Mouse (Mus musculus) limb, embryonic 13.5 days (tissue): ENCODE data around the gene Bcl7c. TPM values are rescaled to one million over a fixed set of nuclear protein-coding genes. Genes with fewer than 3 reads are reported as not detected.
"Not testable (repeated sequence)": the region's sequence is repeated elsewhere in the genome, so short reads cannot be mapped to it uniquely, and the experiment has no call there.

Experiments used
- ATAC-seq: fragments of 200-750 bp; cut with Nextera tagmentation; 2 replicates; pipeline ENCODE4 v1.8.0; 2017; ENCODE audit warnings: low read depth, moderate number of reproducible peaks, moderate TSS enrichment; ENCODE audit not compliant: low FRiP score
- H3K27ac ChIP-seq: fragments of 300-500 bp; sonication (generic); 2 replicates; pipeline ENCODE4 v1.5.1; 2015; ENCODE audit warnings: inconsistent platforms, mild to moderate bottlenecking, moderate library complexity
- H3K27me3 ChIP-seq: fragments of 300-500 bp; sonication (generic); 2 replicates; pipeline ENCODE4 v1.6.1; 2015; ENCODE audit warnings: mild to moderate bottlenecking, inconsistent platforms
- H3K36me3 ChIP-seq: fragments of 300-500 bp; sonication (generic); 2 replicates; pipeline ENCODE4 v1.6.1; 2015; ENCODE audit warnings: inconsistent platforms, mild to moderate bottlenecking, moderate library complexity
- H3K4me1 ChIP-seq: fragments of 300-500 bp; sonication (generic); 2 replicates; pipeline ENCODE4 v1.6.1; 2015; ENCODE audit warnings: inconsistent platforms
- H3K4me2 ChIP-seq: fragments of 300-500 bp; sonication (generic); replicated peaks from 2 replicates; pipeline ENCODE4 v1.6.1; 2015; ENCODE audit warnings: inconsistent platforms, mild to moderate bottlenecking, moderate library complexity
- H3K4me3 ChIP-seq: fragments of 300-500 bp; sonication (generic); 2 replicates; pipeline ENCODE4 v1.5.1; 2015; ENCODE audit warnings: moderate library complexity, mild to moderate bottlenecking, inconsistent platforms
- H3K9ac ChIP-seq: fragments of 300-500 bp; sonication (generic); 2 replicates; pipeline ENCODE4 v1.6.1; 2015; ENCODE audit warnings: mild to moderate bottlenecking, inconsistent platforms
- H3K9me3 ChIP-seq: fragments of 300-500 bp; sonication (generic); 2 replicates; pipeline ENCODE4 v1.6.1; 2016; ENCODE audit warnings: inconsistent platforms
- WGBS: fragments of 180-500 bp; shearing (Covaris S2); methylation state at CpG from one replicate; pipeline ENCODE4 v1.1.7; 2015; 5-methylcytosine and 5-hydroxymethylcytosine counted together
- polyA plus RNA-seq: library from polyadenylated mRNA; unstranded; fragments of >200 nt; fragmentation: Nextera tagmentation; extraction: Ambion mirVana; gene quantifications from 2 replicates; pipeline ENCODE4 v1.2.1, GENCODE M21; 2015

Gene Bcl7c
- polyA plus RNA-seq, 1 experiment from 2014 or later, result 82.3 TPM

DNA sequence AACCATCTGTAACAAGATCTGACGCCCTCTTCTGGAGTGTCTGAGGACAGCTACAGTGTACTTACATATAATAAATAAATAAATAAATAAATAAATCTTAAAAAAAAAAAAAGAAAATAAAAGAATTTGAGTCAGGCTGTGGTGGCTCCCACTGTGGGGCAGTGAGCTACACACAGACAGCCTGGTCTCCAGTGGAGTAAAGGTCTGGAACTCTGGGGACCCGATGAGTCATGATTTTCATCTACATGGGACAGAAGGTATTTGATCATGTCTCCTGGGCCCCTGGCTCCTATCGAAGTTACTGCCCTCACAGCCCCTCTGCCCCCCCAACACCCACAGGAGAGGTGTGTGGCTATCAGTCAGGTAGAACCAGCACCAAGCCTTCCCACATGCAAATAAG lies 57.1 kb downstream of the Bcl7c start:
- 68% methylated on average over 3 of the region's 3 CpGs for WGBS
- H3K27me3 ChIP-seq, result no peaks in the 10 kb centered on the region
- H3K9me3 ChIP-seq, result no peaks in the 10 kb centered on the region
- H3K4me1 ChIP-seq, result peaks cover 11% of the 10 kb centered on the region
- 0 out of 2 replicates have a peak, but pooled peaks have one; percentile 40 for ATAC-seq
- no peaks in the 10 kb centered on the region for H3K36me3 ChIP-seq
- peak overlapping the region; percentile 54; the same call in 1 of the 2 replicates for H3K9ac ChIP-seq
- H3K4me2 ChIP-seq, result peak overlapping the region; percentile 53
- peak overlapping the region; percentile 23; the same call in 1 of the 2 replicates for H3K4me3 ChIP-seq
- H3K27ac ChIP-seq, result peak overlapping the region; percentile 39

DNA sequence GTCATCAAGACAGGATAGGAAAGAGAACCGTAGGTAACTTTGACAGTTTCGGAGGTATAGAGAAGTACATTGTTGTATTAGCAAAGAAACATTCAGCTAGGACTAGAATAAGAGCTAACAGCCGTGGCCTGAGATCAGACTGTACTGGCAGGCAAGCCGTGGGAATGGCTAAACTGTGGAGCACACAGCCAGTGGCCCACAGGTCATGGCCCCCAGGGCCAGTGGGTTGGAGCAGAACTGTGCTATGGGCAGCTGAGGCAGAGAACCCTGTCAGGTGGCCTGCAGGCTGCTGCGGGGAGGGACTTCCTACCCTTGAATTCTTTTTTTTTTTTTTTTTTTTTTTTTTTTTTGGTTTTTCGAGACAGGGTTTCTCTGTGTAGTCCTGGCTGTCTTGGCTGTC lies 59.5 kb downstream of the Bcl7c start:
- Histone ChIP-seq H3K27ac (no peak overlapping the region), H3K27me3 (no peaks in the 10 kb centered on the region), H3K4me2 (no peak overlapping the region), H3K36me3 (no peaks in the 10 kb centered on the region), H3K4me1 (peaks cover 11% of the 10 kb centered on the region), H3K9ac (no peak overlapping the region), H3K4me3 (no peak overlapping the region), H3K9me3 (no peaks in the 10 kb centered on the region)
- 82% methylated on average over 6 of the region's 6 CpGs for WGBS
- ATAC-seq, result no peak

GRCm38 (mm10) chr7:127648516-127649201 lies 60.1 kb downstream of the Bcl7c start:
- Histone ChIP-seq H3K4me3 (no peak overlapping the region), H3K27me3 (no peaks in the 10 kb centered on the region), H3K27ac (no peak overlapping the region), H3K4me2 (no peak overlapping the region), H3K36me3 (no peaks in the 10 kb centered on the region), H3K9me3 (no peaks in the 10 kb centered on the region), H3K9ac (no peak overlapping the region), H3K4me1 (peaks cover 11% of the 10 kb centered on the region)
- WGBS, result 78% methylated on average over 4 of the region's 4 CpGs
- ATAC-seq, result no peak

DNA sequence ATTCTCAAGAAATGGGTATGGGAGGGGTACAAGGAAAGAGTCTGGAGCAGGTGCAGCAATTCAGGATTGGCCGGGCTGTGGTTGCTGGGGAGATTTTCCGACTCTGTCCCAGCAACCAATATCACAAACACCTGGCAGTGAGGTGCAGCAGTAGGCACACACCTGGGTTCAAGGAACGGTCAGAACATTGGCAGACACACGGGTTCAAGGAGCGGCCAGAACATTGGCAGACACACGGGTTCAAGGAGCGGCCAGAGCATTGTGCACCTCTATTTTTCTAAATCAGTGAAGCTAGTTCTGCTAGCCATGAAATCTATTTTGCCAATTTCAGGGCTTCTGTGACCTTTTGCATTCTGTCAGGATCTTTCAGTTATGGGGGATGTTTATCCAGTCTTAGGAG lies 61.2 kb downstream of the Bcl7c start:
- H3K27ac ChIP-seq, H3K4me2 ChIP-seq, H3K4me3 ChIP-seq, H3K9ac ChIP-seq, H3K9me3 ChIP-seq, H3K36me3 ChIP-seq, H3K4me1 ChIP-seq, H3K27me3 ChIP-seq, ATAC-seq: not testable (repeated sequence)
- WGBS, result 89% methylated on average over 7 of the region's 7 CpGs

GRCm38 (mm10) chr7:127646363-127646762 lies 62.4 kb downstream of the Bcl7c start:
- Histone ChIP-seq H3K4me1 (no peaks in the 10 kb centered on the region), H3K36me3 (no peaks in the 10 kb centered on the region), H3K27ac (no peak overlapping the region), H3K9me3 (no peaks in the 10 kb centered on the region), H3K4me3 (no peak overlapping the region), H3K27me3 (no peaks in the 10 kb centered on the region), H3K4me2 (no peak overlapping the region), H3K9ac (no peak overlapping the region)
- no peak for ATAC-seq
- WGBS, result 83% methylated on average over 4 of the region's 4 CpGs

DNA sequence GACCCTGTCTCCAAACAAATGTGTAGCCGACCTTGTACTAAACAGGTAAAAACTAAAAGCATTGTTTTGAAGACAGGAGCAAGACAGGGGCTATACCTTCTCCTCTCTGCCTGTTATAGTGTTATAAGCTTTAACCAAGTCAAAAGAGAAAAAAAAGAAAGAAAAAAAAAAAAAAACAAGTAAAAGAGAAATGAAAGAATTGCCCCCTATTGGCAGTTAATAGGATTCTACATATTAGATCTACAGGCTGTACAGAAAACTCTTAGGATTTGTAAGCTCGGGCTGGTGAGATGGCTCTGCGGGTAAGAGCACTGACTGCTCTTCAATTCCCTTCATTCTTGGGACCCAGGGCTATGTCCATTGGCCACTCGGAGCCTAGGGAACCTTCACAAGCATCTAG lies 66.5 kb downstream of the Bcl7c start:
- ATAC-seq, result no peak
- H3K27ac ChIP-seq, result no peak overlapping the region
- H3K9me3 ChIP-seq, result no peaks in the 10 kb centered on the region
- 74% methylated on average over 4 of the region's 4 CpGs for WGBS
- no peaks in the 10 kb centered on the region for H3K27me3 ChIP-seq
- no peak overlapping the region for H3K4me2 ChIP-seq
- H3K36me3 ChIP-seq, result no peaks in the 10 kb centered on the region
- H3K4me1 ChIP-seq, result peaks cover 3% of the 10 kb centered on the region; the same call in 1 of the 2 replicates
- H3K9ac ChIP-seq, result no peak overlapping the region
- no peak overlapping the region for H3K4me3 ChIP-seq

DNA sequence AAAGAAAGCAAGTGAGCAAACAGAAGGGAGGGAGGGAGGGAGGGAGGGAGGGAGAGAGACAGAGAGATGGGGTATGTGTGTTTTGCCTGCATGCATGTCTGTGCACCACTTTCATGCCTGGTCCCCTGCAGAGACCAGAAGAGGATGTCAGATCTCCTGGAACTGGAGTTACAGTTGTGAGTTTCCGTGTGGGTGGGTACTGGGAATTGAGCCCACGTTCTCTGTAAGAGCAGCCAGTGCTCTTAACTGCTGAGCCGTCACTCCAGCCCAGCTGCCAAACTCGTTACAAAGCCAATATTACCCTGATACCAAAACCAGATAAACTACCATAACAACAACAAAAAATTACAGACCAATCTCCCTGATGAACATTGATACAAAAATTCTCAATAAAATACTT lies 67.5 kb downstream of the Bcl7c start:
- ATAC-seq, result no peak
- Histone ChIP-seq H3K4me3 (no peak overlapping the region), H3K9me3 (no peaks in the 10 kb centered on the region), H3K27me3 (no peaks in the 10 kb centered on the region), H3K36me3 (no peaks in the 10 kb centered on the region), H3K27ac (no peak overlapping the region), H3K9ac (no peak overlapping the region), H3K4me1 (peaks cover 7% of the 10 kb centered on the region; the same call in 1 of the 2 replicates), H3K4me2 (no peak overlapping the region)
- WGBS, result 45% methylated on average over 4 of the region's 4 CpGs

DNA sequence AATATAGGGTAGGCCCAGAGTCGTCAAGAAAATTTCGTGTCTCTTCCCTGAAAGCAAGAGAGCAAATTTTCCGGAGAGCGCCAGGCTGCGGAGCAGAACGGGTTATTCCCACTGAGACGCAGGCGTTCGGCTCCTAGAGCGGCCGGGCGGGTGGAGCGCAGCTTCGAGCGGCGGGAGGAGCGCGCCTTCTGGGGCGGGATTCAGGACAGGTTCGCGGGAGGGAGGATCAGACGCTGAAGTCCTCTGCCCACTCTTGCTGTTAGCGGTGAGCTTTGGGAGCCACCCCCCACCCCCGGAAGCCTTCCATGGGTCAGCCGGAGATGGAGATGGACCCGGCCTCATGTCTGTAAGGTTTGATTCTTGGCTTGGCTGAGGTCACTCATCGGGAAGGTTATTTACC lies 71.8 kb downstream of the Bcl7c start:
- Histone ChIP-seq H3K36me3 (no peaks in the 10 kb centered on the region), H3K9ac (peak overlapping the region; percentile 75), H3K4me1 (peaks cover 7% of the 10 kb centered on the region; the same call in 1 of the 2 replicates), H3K27ac (no peak overlapping the region), H3K9me3 (no peaks in the 10 kb centered on the region), H3K27me3 (no peaks in the 10 kb centered on the region), H3K4me2 (peak overlapping the region; percentile 78), H3K4me3 (peak overlapping the region; percentile 59)
- ATAC-seq, result peak; percentile 78; the same call in 1 of the 2 replicates
- WGBS, result under 1% methylated on average over 27 of the region's 27 CpGs

GRCm38 (mm10) chr7:127631416-127631815 lies 77.3 kb downstream of the Bcl7c start:
- Histone ChIP-seq H3K4me3 (no peak overlapping the region), H3K4me1 (no peaks in the 10 kb centered on the region), H3K9me3 (no peaks in the 10 kb centered on the region), H3K27ac (no peak overlapping the region), H3K9ac (no peak overlapping the region), H3K36me3 (no peaks in the 10 kb centered on the region), H3K27me3 (no peaks in the 10 kb centered on the region), H3K4me2 (no peak overlapping the region)
- WGBS, result 92% methylated on average over 4 of the region's 4 CpGs
- ATAC-seq, result no peak

DNA sequence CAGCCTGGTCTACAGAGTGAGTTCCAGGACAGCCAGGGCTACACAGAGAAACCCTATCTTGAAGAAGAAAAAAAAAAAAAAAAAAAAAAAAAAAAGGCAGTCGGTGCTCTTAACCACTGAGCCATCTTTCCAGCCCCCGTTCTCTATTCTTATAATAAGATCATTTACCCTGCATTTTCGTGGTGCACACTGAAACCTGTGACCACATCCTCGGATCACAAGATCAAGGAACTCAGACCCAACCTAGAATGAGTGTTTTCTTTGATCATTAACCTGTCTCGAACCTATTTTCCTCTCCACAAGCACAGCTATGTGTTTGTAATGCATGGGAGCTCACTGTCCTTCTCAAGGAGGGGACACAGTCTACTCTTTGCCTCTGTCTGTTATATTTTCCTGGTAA lies 80.1 kb downstream of the Bcl7c start:
- no peak overlapping the region for H3K4me2 ChIP-seq
- H3K27ac ChIP-seq, result no peak overlapping the region
- H3K9ac ChIP-seq, result no peak overlapping the region
- no peaks in the 10 kb centered on the region for H3K36me3 ChIP-seq
- no peaks in the 10 kb centered on the region for H3K9me3 ChIP-seq
- no peak overlapping the region for H3K4me3 ChIP-seq
- no peaks in the 10 kb centered on the region for H3K27me3 ChIP-seq
- 86% methylated on average over 5 of the region's 5 CpGs for WGBS
- ATAC-seq, result no peak
- no peaks in the 10 kb centered on the region for H3K4me1 ChIP-seq

- no peak for ATAC-seq
- no peak overlapping the region for H3K27ac ChIP-seq
- H3K36me3 ChIP-seq, result no peaks in the 10 kb centered on the region
- no peak overlapping the region for H3K4me3 ChIP-seq
- no peak overlapping the region for H3K9ac ChIP-seq
- H3K9me3 ChIP-seq, result no peaks in the 10 kb centered on the region
- WGBS, result 89% methylated on average over 4 of the region's 4 CpGs
- H3K27me3 ChIP-seq, result no peaks in the 10 kb centered on the region
- H3K4me2 ChIP-seq, result no peak overlapping the region
- H3K4me1 ChIP-seq, result no peaks in the 10 kb centered on the region
Observed at GRCm38 (mm10) chr7:127626471-127626870, 82.3 kb downstream of the Bcl7c start.

DNA sequence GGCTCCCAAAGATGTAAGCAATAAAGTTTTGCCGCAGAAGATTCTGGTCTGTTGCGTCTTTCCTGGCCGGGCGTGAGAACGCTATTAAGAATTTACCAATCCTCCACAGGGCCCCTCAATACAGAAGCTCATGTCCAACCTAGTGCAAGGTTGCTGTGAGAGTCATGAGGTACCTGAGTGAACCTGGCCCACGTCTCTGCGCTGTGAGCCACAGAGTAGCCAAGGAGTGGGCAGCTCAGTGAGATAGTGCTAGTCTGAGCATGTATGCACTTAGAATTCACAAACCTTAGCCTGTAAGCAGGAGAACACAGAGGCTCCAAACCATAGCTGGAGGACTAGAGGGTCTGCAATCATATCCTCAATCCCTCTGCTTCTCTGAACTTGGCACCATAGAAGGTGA lies 82.7 kb downstream of the Bcl7c start:
- no peak for ATAC-seq
- no peak overlapping the region for H3K9ac ChIP-seq
- no peaks in the 10 kb centered on the region for H3K9me3 ChIP-seq
- H3K4me2 ChIP-seq, result no peak overlapping the region
- no peak overlapping the region for H3K27ac ChIP-seq
- no peak overlapping the region for H3K4me3 ChIP-seq
- no peaks in the 10 kb centered on the region for H3K4me1 ChIP-seq
- WGBS, result 96% methylated on average over 7 of the region's 7 CpGs
- H3K36me3 ChIP-seq, result no peaks in the 10 kb centered on the region
- H3K27me3 ChIP-seq, result no peaks in the 10 kb centered on the region

DNA sequence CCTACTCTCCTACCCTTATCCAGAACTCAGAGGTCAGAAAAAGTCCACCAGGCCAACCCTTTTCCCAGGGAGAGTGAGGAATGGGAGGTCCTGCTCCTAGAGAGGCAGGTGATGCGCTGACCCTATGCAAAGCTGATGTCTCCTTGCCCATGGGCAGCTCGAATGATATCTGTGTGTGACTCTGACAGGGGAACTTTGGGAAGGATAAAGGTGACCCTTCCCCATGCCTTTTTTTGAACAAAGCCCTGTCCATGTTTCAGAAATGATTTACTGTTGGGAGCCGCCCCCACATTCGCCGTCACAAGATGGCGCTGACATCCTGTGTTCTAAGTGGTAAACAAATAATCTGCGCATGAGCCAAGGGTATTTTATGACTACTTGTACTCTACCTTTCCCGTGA lies 90.3 kb downstream of the Bcl7c start:
- not testable (repeated sequence) for H3K9me3 ChIP-seq, H3K27me3 ChIP-seq, H3K4me2 ChIP-seq, H3K36me3 ChIP-seq, H3K9ac ChIP-seq, ATAC-seq, H3K27ac ChIP-seq, H3K4me3 ChIP-seq
- peaks cover 14% of the 10 kb centered on the region for H3K4me1 ChIP-seq
- 95% methylated on average over 7 of the region's 8 CpGs for WGBS
